Mouse (Mus musculus) neural tube, embryonic 11.5 days (tissue): ENCODE data around the gene Fmnl2. TPM values are rescaled to one million over a fixed set of nuclear protein-coding genes. Genes with fewer than 3 reads are reported as not detected.
A peak's percentile ranks its signal among the peaks of the same experiment; 100 is the strongest.

Experiments used
- ATAC-seq: fragments of 200-750 bp; cut with Nextera tagmentation; 2 replicates; pipeline ENCODE4 v1.8.0; 2017; ENCODE audit warnings: moderate number of reproducible peaks, mild to moderate bottlenecking, moderate TSS enrichment, moderate library complexity; ENCODE audit not compliant: insufficient read depth, low FRiP score, low TSS enrichment
- DNase-seq: peaks from one replicate; pipeline ENCODE4 v3.0.0-alpha.2; 2015; ENCODE audit warnings: low spot score
- H3K27ac ChIP-seq: fragments of 300-500 bp; sonication (generic); 2 replicates; pipeline ENCODE4 v1.5.1; 2014; ENCODE audit warnings: low read depth, mild to moderate bottlenecking, low read length
- H3K27me3 ChIP-seq: fragments of 300-500 bp; sonication (generic); 2 replicates; pipeline ENCODE4 v1.6.1; 2014; ENCODE audit warnings: mild to moderate bottlenecking, low read length, mixed read lengths; ENCODE audit not compliant: control insufficient read depth, insufficient read depth
- H3K36me3 ChIP-seq: fragments of 300-500 bp; sonication (generic); 2 replicates; pipeline ENCODE4 v1.6.1; 2014; ENCODE audit warnings: mild to moderate bottlenecking, low read length, moderate library complexity, mixed read lengths; ENCODE audit not compliant: control insufficient read depth, insufficient read depth
- H3K4me1 ChIP-seq: fragments of 300-500 bp; sonication (generic); 2 replicates; pipeline ENCODE4 v1.6.1; 2014; ENCODE audit warnings: low read length, mixed read lengths; ENCODE audit not compliant: control insufficient read depth, insufficient read depth
- H3K4me2 ChIP-seq: fragments of 300-500 bp; sonication (generic); 2 replicates; pipeline ENCODE4 v1.6.1; 2014; ENCODE audit warnings: low read depth, mild to moderate bottlenecking, moderate library complexity
- H3K4me3 ChIP-seq: fragments of 300-500 bp; sonication (generic); 2 replicates; pipeline ENCODE4 v1.5.1; 2014; ENCODE audit warnings: low read depth, low read length
- H3K9ac ChIP-seq: fragments of 300-500 bp; sonication (generic); 2 replicates; pipeline ENCODE4 v1.6.1; 2014; ENCODE audit warnings: mild to moderate bottlenecking, low read length
- H3K9me3 ChIP-seq: fragments of 300-500 bp; sonication (generic); 2 replicates; pipeline ENCODE4 v1.6.1; 2016; ENCODE audit warnings: low read length; ENCODE audit not compliant: control insufficient read depth
- WGBS: fragments of 180-500 bp; shearing (Covaris S2); extraction: QIAGEN DNeasy Blood & Tissue Kit; methylation state at CpG from one replicate; pipeline ENCODE4 v1.1.7; 2014; 5-methylcytosine and 5-hydroxymethylcytosine counted together
- polyA plus RNA-seq: library from polyadenylated mRNA; unstranded; fragments of >200 nt; fragmentation: Nextera tagmentation; extraction: Ambion mirVana; gene quantifications from 2 replicates; pipeline ENCODE4 v1.2.1, GENCODE M21; 2014

Fmnl2 gene
- polyA plus RNA-seq, 1 experiment from 2014 or later: 7.8 TPM

GRCm38 (mm10) chr2:52997955-52998750, 140.5 kb downstream of the Fmnl2 start:
- H3K4me3 ChIP-seq: no peak overlapping the region
- H3K27ac ChIP-seq: no peak overlapping the region
- H3K9ac ChIP-seq: no peak overlapping the region
- WGBS: 89% methylated on average over 15 of the region's 15 CpGs
- H3K27me3 ChIP-seq: no peaks in the 10 kb centered on the region
- H3K4me1 ChIP-seq: no peaks in the 10 kb centered on the region
- DNase-seq: no peak
- no peak for ATAC-seq
- H3K36me3 ChIP-seq: no peaks in the 10 kb centered on the region
- H3K4me2 ChIP-seq: no peak overlapping the region
- no peaks in the 10 kb centered on the region for H3K9me3 ChIP-seq

GRCm38 (mm10) chr2:52999524-52999969, 141.9 kb downstream of the Fmnl2 start:
- no peak for DNase-seq

GRCm38 (mm10) chr2:53000446-53000845, 142.8 kb downstream of the Fmnl2 start:
- H3K4me2 ChIP-seq: no peak overlapping the region
- no peak overlapping the region for H3K4me3 ChIP-seq
- H3K4me1 ChIP-seq: no peaks in the 10 kb centered on the region
- DNase-seq: no peak
- no peak overlapping the region for H3K9ac ChIP-seq
- H3K27me3 ChIP-seq: no peaks in the 10 kb centered on the region
- no peak overlapping the region for H3K27ac ChIP-seq
- no peaks in the 10 kb centered on the region for H3K9me3 ChIP-seq
- ATAC-seq: no peak
- no peaks in the 10 kb centered on the region for H3K36me3 ChIP-seq
- WGBS: 94% methylated on average over 3 of the region's 3 CpGs

More at GRCm38 (mm10) chr2:52999524-52999969, 141.9 kb downstream of the Fmnl2 start:
- no peaks in the 10 kb centered on the region for H3K27me3 ChIP-seq
- no peak for ATAC-seq
- H3K9ac ChIP-seq: no peak overlapping the region
- H3K4me2 ChIP-seq: no peak overlapping the region
- 59% methylated on average over 3 of the region's 3 CpGs for WGBS
- H3K9me3 ChIP-seq: no peaks in the 10 kb centered on the region
- no peaks in the 10 kb centered on the region for H3K36me3 ChIP-seq
- no peak overlapping the region for H3K4me3 ChIP-seq
- H3K4me1 ChIP-seq: no peaks in the 10 kb centered on the region
- no peak overlapping the region for H3K27ac ChIP-seq

- H3K36me3 ChIP-seq: no peaks in the 10 kb centered on the region
- ATAC-seq: no peak
- WGBS: 74% methylated on average over 7 of the region's 7 CpGs
- H3K9ac ChIP-seq: no peak overlapping the region
- H3K27ac ChIP-seq: no peak overlapping the region
- no peaks in the 10 kb centered on the region for H3K27me3 ChIP-seq
- H3K4me1 ChIP-seq: peaks cover under 1% of the 10 kb centered on the region; the same call in 1 of the 2 replicates
- H3K9me3 ChIP-seq: no peaks in the 10 kb centered on the region
- H3K4me2 ChIP-seq: no peak overlapping the region
- DNase-seq: no peak
- H3K4me3 ChIP-seq: no peak overlapping the region
These were observed 148.5 kb downstream of the Fmnl2 start for GRCm38 (mm10) chr2:53006161-53006560.

GRCm38 (mm10) chr2:53007142-53007541, 149.5 kb downstream of the Fmnl2 start:
- ATAC-seq (no peak), DNase-seq (peak; percentile 63)
- Histone ChIP-seq H3K27ac (no peak overlapping the region), H3K36me3 (no peaks in the 10 kb centered on the region), H3K27me3 (no peaks in the 10 kb centered on the region), H3K9ac (no peak overlapping the region), H3K9me3 (no peaks in the 10 kb centered on the region), H3K4me3 (no peak overlapping the region), H3K4me2 (no peak overlapping the region), H3K4me1 (peaks cover 9% of the 10 kb centered on the region)
- WGBS: 15% methylated on average over 5 of the region's 5 CpGs

GRCm38 (mm10) chr2:53013051-53013450, 155.4 kb downstream of the Fmnl2 start:
- Histone ChIP-seq H3K4me3 (no peak overlapping the region), H3K27me3 (no peaks in the 10 kb centered on the region), H3K27ac (no peak overlapping the region), H3K9ac (no peak overlapping the region), H3K36me3 (no peaks in the 10 kb centered on the region), H3K4me1 (peaks cover 11% of the 10 kb centered on the region), H3K9me3 (no peaks in the 10 kb centered on the region), H3K4me2 (no peak overlapping the region)
- 71% methylated on average over 2 of the region's 2 CpGs for WGBS
- no peak for DNase-seq
- ATAC-seq: no peak

GRCm38 (mm10) chr2:53014451-53014850, 156.8 kb downstream of the Fmnl2 start:
- WGBS: 85% methylated on average over 5 of the region's 5 CpGs
- H3K4me1 ChIP-seq: peaks cover 11% of the 10 kb centered on the region
- no peak overlapping the region for H3K4me2 ChIP-seq
- H3K36me3 ChIP-seq: no peaks in the 10 kb centered on the region
- H3K9me3 ChIP-seq: no peaks in the 10 kb centered on the region
- no peak for DNase-seq
- no peak for ATAC-seq
- H3K9ac ChIP-seq: no peak overlapping the region
- no peak overlapping the region for H3K27ac ChIP-seq
- no peak overlapping the region for H3K4me3 ChIP-seq
- H3K27me3 ChIP-seq: no peaks in the 10 kb centered on the region

DNA sequence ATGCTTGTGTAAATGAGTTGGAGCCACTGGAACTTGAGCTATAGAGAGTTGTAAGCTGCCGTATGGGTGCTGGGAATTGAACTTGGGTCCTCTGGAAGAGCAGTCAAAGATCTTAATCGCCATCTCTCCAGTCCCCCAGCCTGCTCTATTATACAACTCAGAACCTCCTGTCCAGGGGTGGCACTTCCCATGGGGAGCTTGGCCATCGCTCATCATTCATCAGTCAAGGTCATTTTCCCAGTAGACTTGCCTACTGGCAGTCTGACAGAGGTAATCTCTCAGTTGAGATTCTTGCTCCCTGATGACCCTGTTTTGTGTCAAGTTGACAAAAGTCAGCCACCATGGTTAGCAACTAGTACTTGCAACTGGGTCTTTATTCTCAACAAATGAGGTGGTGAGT, 165.3 kb downstream of the Fmnl2 start:
- H3K27ac ChIP-seq: no peak overlapping the region
- H3K36me3 ChIP-seq: no peaks in the 10 kb centered on the region
- H3K4me1 ChIP-seq: no peaks in the 10 kb centered on the region
- WGBS: 95% methylated on average over 3 of the region's 3 CpGs
- H3K9me3 ChIP-seq: no peaks in the 10 kb centered on the region
- DNase-seq (no peak), ATAC-seq (no peak)
- H3K4me2 ChIP-seq: no peak overlapping the region
- H3K27me3 ChIP-seq: no peaks in the 10 kb centered on the region
- H3K9ac ChIP-seq: no peak overlapping the region
- no peak overlapping the region for H3K4me3 ChIP-seq
